Mouse (Mus musculus): Measurements from ENCODE around the gene Rpl37. TPM values are rescaled to one million over a fixed set of nuclear protein-coding genes. Genes with fewer than 3 reads are reported as not detected.

Rpl37 gene
- polyA plus RNA-seq (2016; fragmentation: Nextera tagmentation; extraction: Ambion mirVana): 366 and 403 TPM in 2 replicates

DNA sequence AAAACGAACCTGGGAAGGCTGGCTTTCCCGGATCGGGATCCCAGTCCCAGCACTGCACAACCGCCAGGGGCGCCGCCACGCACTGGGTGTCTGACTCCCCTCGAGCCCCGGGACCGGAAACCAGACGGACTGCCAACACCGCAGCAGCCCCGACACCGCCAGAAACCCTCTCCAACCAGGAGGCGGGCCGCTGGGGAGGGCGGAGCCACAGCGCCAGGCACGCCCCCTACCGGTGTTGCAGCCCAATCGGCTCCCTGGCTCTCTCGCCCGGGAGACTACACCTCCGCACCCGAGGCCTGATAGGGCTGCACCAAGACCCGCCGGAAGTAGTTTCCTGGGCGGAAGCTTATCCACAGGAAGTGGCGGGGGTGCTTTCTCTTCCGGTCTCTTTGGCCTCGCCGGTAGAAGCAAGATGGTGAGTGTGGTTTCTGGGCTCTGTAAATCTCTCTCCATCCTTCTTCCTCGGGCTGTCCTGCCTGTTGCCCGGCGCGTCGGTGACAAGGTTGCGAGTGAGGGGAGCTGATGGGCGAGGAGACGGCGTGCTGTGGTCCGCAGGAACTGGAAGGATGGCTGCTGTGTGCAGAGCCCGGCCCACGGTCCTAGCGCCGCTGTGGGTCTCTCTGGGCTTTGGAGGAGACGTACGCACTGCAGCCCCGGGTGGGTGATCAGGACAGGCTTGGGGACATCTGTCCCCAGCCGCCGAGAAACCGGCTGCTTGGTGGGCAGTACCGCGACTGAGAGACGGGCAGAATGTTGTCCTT, at the start of gene Rpl37:
Gene Rpl37 (plus strand): TSS at position 376 of the 761 bp plus-strand sequence.
- no peaks in the 10 kb centered on the region for H3K27me3 ChIP-seq (ENCODE audit: insufficient read depth, poor library complexity, severe bottlenecking)
- H3K9me3 ChIP-seq: no peaks in the 10 kb centered on the region
- peaks cover 13% of the 10 kb centered on the region for H3K4me1 ChIP-seq
- peak within 1 kb of the TSS; percentile 91 for H3K27ac ChIP-seq
- DNase-seq (ENCODE audit: low spot score): peak; percentile 100
- H3K4me3 ChIP-seq: peak within 1 kb of the TSS; percentile 76
- H3K36me3 ChIP-seq: peaks cover 42% of the 10 kb centered on the region
- under 1% methylated on average over 55 of the region's 55 CpGs for WGBS

DNA sequence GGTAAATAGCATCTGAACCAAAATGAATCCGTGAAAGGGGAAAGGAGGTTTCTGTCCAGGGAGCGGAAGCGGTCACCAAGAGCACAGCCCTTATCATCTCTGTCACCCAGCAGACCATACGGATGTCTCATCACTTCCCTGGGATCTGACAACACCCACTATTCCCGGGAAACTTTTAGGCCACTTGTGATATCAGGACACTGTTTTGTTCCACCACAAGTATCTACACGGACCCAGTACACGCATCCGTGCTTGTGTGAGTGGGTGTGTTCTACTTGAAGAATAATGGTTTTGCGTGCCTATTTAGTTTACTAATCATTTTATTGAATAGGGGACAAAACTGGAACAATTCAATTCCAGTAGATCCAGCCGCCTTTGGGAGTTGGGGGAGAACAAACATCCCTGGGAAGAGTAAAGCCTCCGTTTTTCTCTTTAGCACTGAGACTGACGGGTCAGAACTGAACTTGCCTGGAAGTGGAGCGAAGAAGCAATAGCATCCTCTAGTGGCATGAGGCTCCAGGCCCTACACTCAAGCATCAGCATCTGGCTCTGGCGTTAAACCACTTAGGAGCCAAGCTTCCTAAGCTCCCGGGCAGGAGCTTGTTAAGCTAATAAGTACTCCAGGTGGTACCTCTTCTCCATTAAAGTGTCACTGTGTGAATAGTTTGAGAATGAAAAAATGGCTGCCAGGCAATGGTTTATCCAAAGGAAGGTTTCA, 47.5 kb upstream of the Rpl37 start:
- Histone ChIP-seq H3K9me3 (no peaks in the 10 kb centered on the region), H3K4me1 (no peaks in the 10 kb centered on the region), H3K27ac (no peak overlapping the region), H3K27me3 (ENCODE audit: insufficient read depth, poor library complexity, severe bottlenecking) (no peaks in the 10 kb centered on the region), H3K4me3 (0 out of 2 replicates have a peak overlapping the region, but pooled peaks have one; percentile 3), H3K36me3 (no peaks in the 10 kb centered on the region)
- WGBS: 31% methylated on average over 15 of the region's 15 CpGs
- DNase-seq (ENCODE audit: low spot score): peak; percentile 77

DNA sequence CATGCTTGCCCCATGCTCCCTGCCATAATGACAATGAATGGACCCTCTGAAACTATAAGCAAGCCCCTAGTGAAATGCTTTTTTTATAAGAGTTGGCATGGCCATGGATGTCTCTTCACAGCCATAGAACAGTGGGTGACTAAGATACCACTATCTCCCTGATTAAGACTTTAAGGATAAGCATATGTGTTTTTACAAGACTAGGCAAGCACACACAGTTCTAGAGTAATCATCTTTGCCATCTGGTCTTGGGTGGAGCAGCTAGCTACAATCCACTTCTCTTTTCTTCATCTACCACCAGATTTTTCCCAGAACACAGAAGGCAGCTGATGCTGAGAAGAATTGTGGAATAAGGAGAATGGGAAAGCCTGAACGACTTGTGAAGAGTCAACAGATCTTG, 35.2 kb upstream of the Rpl37 start:
- no peak for DNase-seq (ENCODE audit: low spot score)
- no peaks in the 10 kb centered on the region for H3K27me3 ChIP-seq (ENCODE audit: insufficient read depth, poor library complexity, severe bottlenecking)
- no peak overlapping the region for H3K4me3 ChIP-seq
- 76% methylated on average over 1 of the region's 1 CpGs for WGBS
- no peaks in the 10 kb centered on the region for H3K9me3 ChIP-seq
- H3K27ac ChIP-seq: no peak overlapping the region
- no peaks in the 10 kb centered on the region for H3K4me1 ChIP-seq
- H3K36me3 ChIP-seq: no peaks in the 10 kb centered on the region

DNA sequence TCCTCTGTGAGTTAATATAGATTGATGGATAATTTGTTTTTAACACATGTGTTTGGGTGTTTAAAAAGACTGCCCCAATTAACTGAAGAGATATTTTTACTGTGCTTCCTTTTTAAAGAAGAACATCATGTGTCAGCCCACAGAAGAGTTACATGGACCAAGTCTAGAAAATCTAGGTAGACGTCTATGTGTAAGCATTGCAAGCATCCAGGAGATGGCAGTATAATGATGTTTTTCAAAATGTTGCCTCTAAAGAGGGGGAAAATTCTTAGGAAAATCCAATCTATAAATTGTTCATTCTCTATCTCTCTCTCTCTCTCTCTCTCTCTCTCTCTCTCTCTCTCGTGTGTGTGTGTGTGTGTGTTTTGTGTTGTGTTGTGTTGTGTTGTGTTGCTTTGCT, 30.3 kb upstream of the Rpl37 start:
- Histone ChIP-seq H3K4me3 (no peak overlapping the region), H3K27ac (no peak overlapping the region), H3K4me1 (no peaks in the 10 kb centered on the region), H3K27me3 (ENCODE audit: insufficient read depth, poor library complexity, severe bottlenecking) (no peaks in the 10 kb centered on the region), H3K36me3 (no peaks in the 10 kb centered on the region), H3K9me3 (no peaks in the 10 kb centered on the region)
- DNase-seq (ENCODE audit: low spot score): no peak
- WGBS: 9% methylated on average over 2 of the region's 2 CpGs

DNA sequence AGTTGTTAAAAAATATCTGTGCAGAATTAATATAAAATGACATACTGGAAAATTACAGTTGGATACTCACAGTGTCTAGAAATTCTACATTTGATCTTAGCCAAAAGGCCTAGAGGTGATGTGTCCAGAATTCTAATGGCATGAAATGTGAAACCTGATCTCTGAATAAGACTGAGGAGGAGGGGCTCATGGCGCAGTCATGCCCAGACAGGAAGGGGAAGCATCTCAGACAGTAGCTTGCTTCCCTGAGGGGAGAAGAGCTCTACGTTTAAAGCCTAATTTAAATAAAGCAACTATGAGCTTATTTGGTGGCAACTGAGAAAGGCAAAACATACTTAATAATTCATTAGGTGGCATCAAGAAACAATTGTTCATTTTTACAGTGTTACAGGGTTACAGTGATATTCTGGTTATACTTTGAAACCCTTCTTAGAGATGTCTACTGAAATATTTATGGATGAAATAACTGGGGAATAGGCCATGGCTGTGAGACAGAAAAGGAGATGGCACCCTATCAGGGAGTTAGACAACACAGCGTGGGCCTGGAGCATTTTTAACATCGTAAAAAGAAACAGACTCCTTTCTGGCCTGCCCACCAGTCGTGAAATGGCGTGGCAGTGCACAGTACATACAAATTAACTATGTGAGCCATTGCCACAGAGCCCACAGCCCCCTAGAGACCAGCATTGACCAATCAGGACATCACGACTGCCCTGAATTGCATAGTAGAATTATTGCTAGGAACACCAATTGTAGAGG, 27.4 kb upstream of the Rpl37 start:
- WGBS: 69% methylated on average over 7 of the region's 7 CpGs
- Histone ChIP-seq H3K27ac (no peak overlapping the region), H3K27me3 (ENCODE audit: insufficient read depth, poor library complexity, severe bottlenecking) (no peaks in the 10 kb centered on the region), H3K4me1 (no peaks in the 10 kb centered on the region), H3K9me3 (no peaks in the 10 kb centered on the region), H3K36me3 (no peaks in the 10 kb centered on the region), H3K4me3 (no peak overlapping the region)
- no peak for DNase-seq (ENCODE audit: low spot score)

DNA sequence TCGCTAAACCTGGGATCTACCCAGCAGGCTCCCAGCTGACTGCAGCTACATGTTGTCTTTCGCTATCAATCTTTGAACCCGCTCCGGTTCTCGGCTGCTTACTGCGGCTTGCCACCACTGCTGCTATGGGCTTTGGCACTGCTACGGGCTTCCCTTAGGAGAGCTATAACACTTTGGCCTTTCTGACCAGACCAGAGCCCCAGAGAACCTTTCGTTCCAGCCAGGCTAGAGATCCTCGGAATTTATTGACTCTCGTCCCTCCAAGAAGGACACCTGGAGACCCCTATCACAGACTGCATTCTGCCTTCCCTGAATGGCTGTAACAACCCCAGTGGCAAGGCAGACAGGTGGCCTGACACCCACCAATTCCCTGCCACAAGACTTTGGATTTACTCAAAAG, 26.3 kb upstream of the Rpl37 start:
- Histone ChIP-seq H3K27me3 (ENCODE audit: insufficient read depth, poor library complexity, severe bottlenecking) (no peaks in the 10 kb centered on the region), H3K9me3 (no peaks in the 10 kb centered on the region), H3K36me3 (no peaks in the 10 kb centered on the region), H3K27ac (no peak overlapping the region), H3K4me1 (no peaks in the 10 kb centered on the region), H3K4me3 (no peak overlapping the region)
- no peak for DNase-seq (ENCODE audit: low spot score)
- WGBS: 95% methylated on average over 10 of the region's 10 CpGs

DNA sequence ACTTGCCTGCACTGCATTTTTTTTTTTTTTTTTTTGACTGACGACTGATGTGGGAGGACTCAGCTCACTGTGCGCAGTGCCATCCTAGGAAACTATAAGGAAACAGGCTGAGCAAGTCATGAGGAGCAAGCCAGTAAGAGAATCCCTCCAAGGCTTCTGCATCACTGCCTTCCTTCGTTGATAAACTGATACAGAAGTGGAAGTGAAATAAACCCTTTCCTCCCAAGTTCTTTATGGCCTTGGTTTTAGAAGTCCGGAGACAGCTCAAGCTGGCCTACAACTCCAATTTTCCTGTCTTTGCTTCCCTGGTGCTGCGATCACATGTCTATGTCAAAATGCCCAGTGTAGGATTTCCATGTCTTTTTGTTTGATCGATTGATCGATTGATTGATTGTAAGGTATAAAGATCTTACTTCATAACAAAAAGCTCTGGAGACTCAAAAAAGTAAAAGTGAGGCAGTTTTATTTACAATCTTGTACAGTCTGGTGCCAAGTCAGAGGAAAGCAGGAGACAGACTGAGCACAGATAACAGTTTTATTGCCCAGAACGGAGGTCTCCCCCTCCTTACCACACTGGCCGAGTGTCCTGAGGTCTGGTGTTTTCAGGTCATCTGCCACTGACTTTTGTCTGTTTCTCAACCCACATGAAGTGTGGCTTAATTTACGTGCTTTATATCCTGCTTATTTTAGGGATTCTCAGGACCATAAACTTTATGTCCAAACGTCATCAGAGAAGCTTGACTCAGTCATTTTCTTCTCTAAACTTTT, 20.7 kb upstream of the Rpl37 start:
- no peaks in the 10 kb centered on the region for H3K4me1 ChIP-seq
- no peak overlapping the region for H3K27ac ChIP-seq
- WGBS: 82% methylated on average over 11 of the region's 11 CpGs
- H3K9me3 ChIP-seq: no peaks in the 10 kb centered on the region
- peaks cover 17% of the 10 kb centered on the region; the same call in 1 of the 2 replicates for H3K36me3 ChIP-seq
- no peak overlapping the region for H3K4me3 ChIP-seq
- no peak for DNase-seq (ENCODE audit: low spot score)
- no peaks in the 10 kb centered on the region for H3K27me3 ChIP-seq (ENCODE audit: insufficient read depth, poor library complexity, severe bottlenecking)

DNA sequence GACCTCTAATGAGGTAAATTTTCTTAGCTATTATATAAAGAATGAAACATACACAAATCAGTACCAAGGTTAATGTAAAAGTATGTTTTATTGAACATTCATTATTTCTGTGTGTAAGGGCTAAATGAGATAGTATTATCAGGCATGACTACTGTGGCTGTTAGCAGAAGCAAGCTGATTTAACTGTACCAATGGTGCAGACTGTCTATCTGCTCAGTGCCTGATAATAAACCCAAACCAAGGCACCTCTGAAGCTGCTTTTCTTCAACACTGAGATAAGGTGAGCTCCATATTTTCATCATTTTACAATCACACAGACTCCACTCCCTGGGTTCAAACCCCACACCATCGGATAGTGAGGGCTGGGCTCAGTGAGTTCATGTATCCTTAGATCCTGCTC, 19.1 kb upstream of the Rpl37 start:
- 91% methylated on average over 1 of the region's 1 CpGs for WGBS
- H3K36me3 ChIP-seq: peaks cover 21% of the 10 kb centered on the region; the same call in 1 of the 2 replicates
- no peak for DNase-seq (ENCODE audit: low spot score)
- no peaks in the 10 kb centered on the region for H3K9me3 ChIP-seq
- no peaks in the 10 kb centered on the region for H3K4me1 ChIP-seq
- no peak overlapping the region for H3K4me3 ChIP-seq
- no peaks in the 10 kb centered on the region for H3K27me3 ChIP-seq (ENCODE audit: insufficient read depth, poor library complexity, severe bottlenecking)
- H3K27ac ChIP-seq: no peak overlapping the region

DNA sequence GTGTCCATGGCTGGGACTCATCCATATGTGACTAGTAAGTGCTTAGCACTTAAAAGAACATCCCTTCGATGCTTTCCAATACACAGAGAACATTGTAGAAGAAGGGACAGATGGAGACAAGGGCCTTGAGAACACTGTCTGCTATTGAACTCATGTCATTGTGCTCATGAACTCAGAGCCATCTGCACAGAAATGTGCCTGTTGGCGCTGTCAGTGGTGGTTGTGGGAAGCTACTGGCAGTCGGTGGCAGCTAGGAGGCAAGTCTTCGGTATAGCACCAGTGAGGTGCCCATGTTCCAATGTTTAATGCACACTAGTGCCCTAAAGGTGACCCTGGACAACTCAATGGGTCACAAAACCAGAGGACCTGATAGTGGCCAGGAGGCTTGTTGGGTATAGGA, 14.1 kb upstream of the Rpl37 start:
- no peaks in the 10 kb centered on the region for H3K4me1 ChIP-seq
- H3K9me3 ChIP-seq: no peaks in the 10 kb centered on the region
- 92% methylated on average over 4 of the region's 4 CpGs for WGBS
- H3K36me3 ChIP-seq: peaks cover 27% of the 10 kb centered on the region; the same call in 1 of the 2 replicates
- H3K27ac ChIP-seq: no peak overlapping the region
- peak; percentile 58 for DNase-seq (ENCODE audit: low spot score)
- no peak overlapping the region for H3K4me3 ChIP-seq
- no peaks in the 10 kb centered on the region for H3K27me3 ChIP-seq (ENCODE audit: insufficient read depth, poor library complexity, severe bottlenecking)

DNA sequence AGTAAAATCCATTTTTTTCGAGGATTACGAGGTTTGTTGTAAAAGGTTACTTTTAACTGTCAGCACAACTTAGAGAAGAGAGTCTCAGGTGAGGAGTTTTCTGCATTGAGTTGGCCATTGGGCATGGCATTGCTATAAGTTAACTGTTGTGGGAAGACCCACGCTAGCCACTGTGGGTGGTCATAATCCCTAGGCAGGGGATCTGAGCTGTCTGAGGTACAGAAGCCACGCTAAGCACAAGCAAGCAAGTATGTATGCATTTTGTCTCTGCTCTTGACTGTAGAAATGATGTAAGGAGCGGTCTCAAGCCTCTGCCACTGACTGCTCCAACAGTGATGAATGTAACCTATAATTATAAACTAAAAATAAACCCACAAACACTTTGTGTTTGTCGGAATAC, 10.6 kb upstream of the Rpl37 start:
- H3K27ac ChIP-seq: no peak overlapping the region
- no peaks in the 10 kb centered on the region for H3K4me1 ChIP-seq
- H3K36me3 ChIP-seq: peaks cover 10% of the 10 kb centered on the region; the same call in 1 of the 2 replicates
- peak; percentile 56 for DNase-seq (ENCODE audit: low spot score)
- WGBS: 80% methylated on average over 6 of the region's 6 CpGs
- no peak overlapping the region for H3K4me3 ChIP-seq
- no peaks in the 10 kb centered on the region for H3K27me3 ChIP-seq (ENCODE audit: insufficient read depth, poor library complexity, severe bottlenecking)
- H3K9me3 ChIP-seq: no peaks in the 10 kb centered on the region

DNA sequence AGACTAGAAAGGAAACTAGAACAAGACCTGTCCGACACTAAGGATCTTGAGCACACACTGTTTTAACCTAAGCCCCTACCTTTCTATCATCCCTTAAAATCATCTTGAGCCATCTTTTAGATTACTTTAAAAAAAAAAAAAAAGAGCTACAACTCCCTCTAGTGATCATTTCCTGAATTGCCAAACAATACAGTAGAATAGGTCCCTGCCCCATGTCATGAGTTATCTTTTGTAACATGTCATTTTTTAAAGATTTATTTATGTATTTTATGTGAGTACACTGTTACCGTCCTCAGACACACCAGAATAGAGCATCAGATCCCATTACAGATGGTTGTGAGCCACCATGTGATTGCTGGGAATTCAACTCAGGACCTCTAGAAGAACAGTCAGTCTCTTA, 10.2 kb upstream of the Rpl37 start:
- Histone ChIP-seq H3K4me3 (no peak overlapping the region), H3K27me3 (ENCODE audit: insufficient read depth, poor library complexity, severe bottlenecking) (no peaks in the 10 kb centered on the region), H3K4me1 (no peaks in the 10 kb centered on the region), H3K36me3 (peaks cover 10% of the 10 kb centered on the region; the same call in 1 of the 2 replicates), H3K27ac (no peak overlapping the region), H3K9me3 (no peaks in the 10 kb centered on the region)
- WGBS: 48% methylated on average over 2 of the region's 2 CpGs
- DNase-seq (ENCODE audit: low spot score): peak; percentile 6

Measured in heart, embryonic 10.5 days (tissue).